Mouse (Mus musculus): ENCODE results near the gene Sectm1b.
A peak's percentile ranks its signal among the peaks of the same experiment; 100 is the strongest.
"Not testable (repeated sequence)": the region's sequence is repeated elsewhere in the genome, so short reads cannot be mapped to it uniquely, and the experiment has no call there.

The Sectm1b gene

GRCm38 (mm10) chr11:121069662-121070061, 6.3 kb upstream of the Sectm1b start:
- DNase-seq (ENCODE audit: low read depth), result not testable (repeated sequence)

- no peak for DNase-seq (ENCODE audit: low read depth)
Measured at GRCm38 (mm10) chr11:121067895-121068294, 4.5 kb upstream of the Sectm1b start.

GRCm38 (mm10) chr11:121064197-121064596, 828 bp upstream of the Sectm1b start:
- DNase-seq (ENCODE audit: low read depth), result peak; percentile 70

DNA sequence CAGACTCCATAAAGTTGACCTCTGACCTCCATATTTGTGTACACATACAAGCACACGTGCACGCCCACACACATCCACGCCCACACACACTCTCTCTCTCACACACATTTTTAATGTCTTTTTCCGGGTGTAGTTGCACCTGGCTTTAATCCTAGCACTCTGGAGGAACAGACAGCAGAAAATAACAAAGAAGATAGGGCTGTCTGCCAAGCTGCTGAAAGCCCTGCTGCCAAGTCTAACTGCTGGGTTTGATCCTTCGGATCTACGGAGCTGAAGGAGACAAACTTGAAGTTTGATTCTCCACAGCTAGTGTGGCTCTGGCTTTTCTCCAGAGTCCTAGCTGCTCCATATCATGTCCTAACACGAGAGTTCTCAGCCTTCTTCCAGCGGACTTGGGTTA, 1.8 kb downstream of the Sectm1b start:
- DNase-seq (ENCODE audit: low read depth), result no peak

- not testable (repeated sequence) for DNase-seq (ENCODE audit: low read depth)
Measured at GRCm38 (mm10) chr11:121060401-121061067, 2.8 kb downstream of the Sectm1b start.

- no peak for DNase-seq (ENCODE audit: low read depth)
Measured at GRCm38 (mm10) chr11:121059471-121059870, 3.9 kb downstream of the Sectm1b start.

DNA sequence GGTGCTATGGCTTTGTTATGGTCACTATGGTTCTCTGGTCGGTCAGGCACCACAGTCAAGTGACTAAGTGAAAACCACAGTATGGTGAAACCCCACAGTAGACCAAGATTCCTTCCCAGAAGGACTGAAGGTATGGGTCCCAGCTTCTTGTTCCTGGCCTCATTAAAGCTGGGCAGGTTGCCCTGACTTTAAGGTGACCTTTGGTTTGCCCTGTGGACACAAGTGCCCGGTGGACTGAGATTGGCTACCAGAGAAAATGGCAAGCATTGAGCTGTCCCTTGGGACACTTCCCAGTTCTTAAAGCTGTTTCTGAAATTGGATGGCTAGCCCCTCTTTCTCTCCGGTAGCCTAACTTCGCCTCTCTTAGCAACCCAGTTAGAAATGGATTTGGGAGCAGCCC, 4.4 kb downstream of the Sectm1b start:
- DNase-seq (ENCODE audit: low read depth), result no peak

GRCm38 (mm10) chr11:121058122-121058521, 5.2 kb downstream of the Sectm1b start:
- no peak for DNase-seq (ENCODE audit: low read depth)

DNA sequence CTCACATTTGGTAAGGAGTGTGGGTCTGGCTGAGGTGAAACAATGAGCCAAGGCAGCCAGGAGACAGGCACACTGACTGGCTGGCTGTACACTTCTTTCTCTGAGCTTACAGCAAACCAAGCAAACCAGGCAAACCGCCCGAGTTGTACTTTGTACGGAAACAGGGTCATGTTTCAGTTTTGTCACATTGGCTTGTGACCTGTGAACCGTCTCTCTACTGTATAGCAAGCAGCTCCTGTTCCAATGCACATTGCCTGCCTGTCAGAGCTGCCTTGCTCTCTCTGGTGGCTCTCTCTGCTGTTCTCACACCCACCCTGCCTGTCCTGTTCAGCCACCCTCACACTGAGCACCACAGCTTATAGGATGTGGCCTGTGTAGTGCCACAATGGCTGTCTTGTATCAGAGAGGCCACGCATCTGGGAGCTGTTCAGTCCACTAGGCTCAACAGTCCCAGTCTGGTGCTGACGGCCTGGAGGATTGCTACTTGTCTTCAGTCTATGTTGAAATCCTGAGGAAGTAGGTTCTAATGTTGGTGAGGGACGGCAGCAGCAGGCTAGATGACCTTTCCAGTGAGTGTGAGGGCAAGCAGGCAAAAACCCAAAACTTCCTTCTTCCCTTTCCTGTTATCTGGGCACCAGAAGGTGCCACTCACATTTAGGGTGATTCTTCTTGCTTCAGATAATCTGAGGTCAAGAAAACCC, 6.7 kb downstream of the Sectm1b start:
- no peak for DNase-seq (ENCODE audit: low read depth)

GRCm38 (mm10) chr11:121053536-121053935, 9.8 kb downstream of the Sectm1b start:
- peak; percentile 87 for DNase-seq (ENCODE audit: low read depth)

DNA sequence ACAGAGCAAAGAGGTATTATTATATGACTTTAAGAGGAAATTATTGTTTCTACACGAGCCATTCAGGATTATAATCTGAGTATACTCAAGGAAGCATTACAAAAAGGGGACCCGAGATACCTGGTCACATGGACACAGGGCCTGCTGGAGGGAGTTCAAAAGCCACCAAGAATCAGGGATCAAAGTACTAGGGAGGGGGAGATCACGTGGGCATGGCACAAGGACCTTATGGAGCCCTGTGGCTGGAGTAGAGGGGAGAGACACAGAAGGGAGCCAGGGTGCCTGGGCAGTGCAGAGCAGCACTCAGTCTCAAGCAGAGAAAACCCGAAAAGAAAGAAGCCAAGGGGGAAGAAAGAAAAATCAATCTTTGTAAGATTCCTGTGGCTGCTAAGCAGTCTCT, 11.0 kb downstream of the Sectm1b start:
- no peak for DNase-seq (ENCODE audit: low read depth)

DNA sequence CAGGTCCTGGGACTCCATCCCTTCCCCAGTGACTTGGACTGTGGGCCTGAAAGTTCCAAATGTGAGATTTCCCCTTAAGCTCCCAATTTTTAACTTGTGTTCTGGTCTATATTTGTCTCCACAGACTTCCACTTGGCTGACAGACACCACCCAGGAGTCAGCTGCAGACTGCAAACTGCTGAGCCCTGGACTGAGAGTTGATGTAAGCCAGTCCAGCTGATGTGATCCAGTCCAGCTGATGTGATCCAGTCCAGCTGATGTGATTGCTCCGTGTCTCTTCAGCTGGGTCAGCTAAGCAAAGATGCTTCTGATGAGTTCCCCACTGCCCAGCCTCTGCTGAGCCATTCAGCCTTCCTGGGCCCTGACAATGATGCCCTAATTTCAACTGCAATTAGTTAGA, 11.6 kb downstream of the Sectm1b start:
- no peak for DNase-seq (ENCODE audit: low read depth)

DNA sequence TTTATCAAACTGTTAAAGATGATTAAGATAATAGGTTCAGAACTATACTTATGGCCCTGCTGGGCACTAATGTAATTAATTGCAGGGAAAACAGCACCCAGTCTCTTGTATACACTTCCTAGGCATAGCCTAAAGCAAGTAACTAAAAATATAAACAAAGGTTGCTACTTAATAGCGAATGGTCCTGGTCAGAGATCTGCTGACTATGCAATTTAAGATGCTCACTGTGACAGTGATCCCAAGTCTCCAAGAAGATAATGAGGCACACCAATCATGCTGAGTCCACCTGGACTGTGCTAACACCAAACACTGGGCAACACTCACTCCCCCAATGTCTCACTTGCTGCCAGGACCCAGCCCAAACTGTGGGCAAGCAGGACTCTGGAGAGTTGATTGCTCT, 13.5 kb downstream of the Sectm1b start:
- DNase-seq (ENCODE audit: low read depth), result no peak

- DNase-seq (ENCODE audit: low read depth), result peak; percentile 50
Measured at GRCm38 (mm10) chr11:121047826-121048399, 15.5 kb downstream of the Sectm1b start.

DNA sequence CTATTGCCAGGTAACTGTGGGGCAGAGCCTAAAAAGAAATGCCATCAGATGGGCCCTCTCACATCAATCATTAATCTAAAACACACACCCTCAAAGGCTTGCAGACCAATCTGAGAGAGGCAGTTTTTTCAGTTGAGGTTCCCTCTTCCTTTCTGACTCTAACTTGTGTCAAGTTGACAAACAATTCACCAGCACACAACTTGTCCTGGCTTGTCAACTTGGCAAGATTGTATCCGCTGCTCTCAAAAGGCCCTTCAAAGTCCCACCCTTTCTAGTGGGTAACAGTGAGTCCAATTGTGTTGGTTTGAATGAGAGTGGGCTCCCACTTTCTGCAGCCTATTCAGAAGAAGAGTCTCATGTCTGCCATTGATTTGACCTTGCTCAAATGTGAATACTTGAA, 18.1 kb downstream of the Sectm1b start:
- no peak for DNase-seq (ENCODE audit: low read depth)

DNA sequence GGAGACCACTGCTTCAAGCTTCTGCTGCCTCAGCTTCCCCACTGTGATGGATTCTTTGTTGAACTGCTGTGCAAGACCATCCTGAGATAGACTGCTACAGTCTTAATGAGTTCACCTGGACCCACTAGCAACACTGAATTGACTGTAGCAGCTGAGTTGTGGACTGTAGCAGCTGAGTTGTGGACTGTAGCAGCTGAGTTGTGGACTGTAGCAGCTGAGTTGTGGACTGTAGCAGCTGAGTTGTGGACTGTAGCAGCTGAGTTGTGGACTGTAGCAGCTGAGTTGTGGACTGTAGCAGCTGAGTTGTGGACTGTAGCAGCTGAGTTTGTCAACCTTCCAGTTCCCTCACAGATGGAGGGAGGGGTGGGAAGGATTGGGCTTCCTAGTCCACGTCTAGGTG, 20.3 kb downstream of the Sectm1b start:
- not testable (repeated sequence) for DNase-seq (ENCODE audit: low read depth)

DNA sequence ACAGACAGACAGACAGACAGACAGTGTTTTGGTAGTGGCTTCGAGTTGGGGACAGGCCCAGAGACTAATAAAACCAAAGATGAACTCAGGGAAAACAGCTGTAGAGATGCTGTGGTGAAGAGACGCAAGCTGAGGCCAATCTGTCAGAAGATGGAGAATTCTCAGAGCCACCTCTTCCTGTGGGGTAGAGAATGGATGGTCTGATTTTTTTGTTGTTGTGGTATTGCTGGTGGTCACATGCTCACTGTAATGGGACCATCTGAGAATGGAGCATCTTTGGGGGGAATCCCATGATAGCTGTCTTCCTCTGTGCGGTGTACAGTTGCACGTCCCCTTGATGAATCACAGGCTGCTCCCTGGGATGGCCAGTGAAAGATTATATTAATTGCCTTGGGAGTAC, 20.9 kb downstream of the Sectm1b start:
- DNase-seq (ENCODE audit: low read depth), result no peak

DNA sequence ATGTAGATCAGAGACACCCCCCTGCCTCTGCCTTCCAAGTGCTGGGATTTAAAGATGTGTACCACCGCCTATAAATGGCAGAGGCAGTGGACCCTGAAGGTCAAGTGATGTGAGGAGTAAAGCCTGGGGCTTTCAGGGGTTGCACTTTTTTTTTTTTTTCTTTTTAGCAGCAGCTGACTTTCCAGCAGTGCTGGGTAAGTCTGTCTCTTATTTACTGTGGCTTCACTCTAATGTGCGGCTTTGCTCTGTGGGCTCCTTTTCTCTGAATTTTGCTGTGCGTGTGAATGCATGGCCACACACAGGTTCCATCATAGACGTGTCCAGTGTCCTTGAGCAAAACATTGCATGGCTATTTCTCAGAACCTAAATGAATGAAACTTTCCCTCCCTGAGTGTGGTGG, 21.7 kb downstream of the Sectm1b start:
- no peak for DNase-seq (ENCODE audit: low read depth)

DNA sequence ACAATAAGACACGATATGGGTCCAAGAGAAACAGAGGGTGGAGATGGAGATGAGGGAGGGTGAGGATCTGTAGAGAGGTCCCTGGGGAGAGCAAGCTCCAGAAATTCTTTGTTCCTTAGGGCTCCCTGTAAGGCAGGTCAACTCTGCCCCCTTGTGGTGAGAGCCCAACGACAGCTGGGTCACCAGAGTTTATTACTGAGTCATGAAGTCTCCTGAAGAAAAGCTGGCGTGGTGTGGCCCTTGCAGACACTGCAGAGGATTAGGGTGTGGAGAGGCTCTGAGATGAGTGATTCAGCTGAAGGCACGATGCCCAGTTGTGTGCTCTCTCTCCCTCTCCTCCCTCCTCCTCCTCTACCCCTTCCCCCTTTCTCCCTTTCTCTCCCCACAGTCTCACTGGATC, 22.2 kb downstream of the Sectm1b start:
- peak; percentile 90 for DNase-seq (ENCODE audit: low read depth)

- DNase-seq (ENCODE audit: low read depth), result peak; percentile 82
Measured at GRCm38 (mm10) chr11:121039302-121039701, 24.1 kb downstream of the Sectm1b start, which contains the start of gene Cd7. Cd7 (minus strand) TSS chr11:121039418.

GRCm38 (mm10) chr11:121038366-121039240, 24.8 kb downstream of the Sectm1b start:
- peak; percentile 73 for DNase-seq (ENCODE audit: low read depth)

DNA sequence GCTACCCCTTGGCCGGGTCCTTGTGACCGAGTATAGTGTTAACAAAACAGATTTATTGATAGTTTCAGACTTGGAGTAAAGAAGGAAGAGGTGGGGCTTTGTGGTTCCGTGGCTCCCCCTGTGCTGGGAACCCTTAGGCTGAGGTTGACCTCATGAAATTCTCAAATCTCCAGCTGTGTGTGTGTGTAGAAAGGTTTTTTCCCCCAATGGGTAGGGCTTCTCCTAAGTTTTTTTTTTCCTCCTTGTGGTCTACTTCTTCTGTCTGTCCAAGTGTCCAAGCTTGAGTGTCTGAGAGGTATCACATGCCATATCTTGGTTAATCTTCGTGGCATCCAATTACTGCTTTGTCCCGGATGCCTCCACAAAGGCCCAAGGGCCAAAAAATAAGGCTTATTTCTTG, 30.3 kb downstream of the Sectm1b start:
- peak; percentile 13 for DNase-seq (ENCODE audit: low read depth)
